Mouse (Mus musculus): ENCODE data around the gene Slc16a8. TPM values are rescaled to one million over a fixed set of nuclear protein-coding genes. Genes with fewer than 3 reads are reported as not detected.
"Not testable (repeated sequence)": the region's sequence is repeated elsewhere in the genome, so short reads cannot be mapped to it uniquely, and the experiment has no call there.

Gene Slc16a8
- total RNA-seq, 1 experiment from 2014 or later: not detected

DNA sequence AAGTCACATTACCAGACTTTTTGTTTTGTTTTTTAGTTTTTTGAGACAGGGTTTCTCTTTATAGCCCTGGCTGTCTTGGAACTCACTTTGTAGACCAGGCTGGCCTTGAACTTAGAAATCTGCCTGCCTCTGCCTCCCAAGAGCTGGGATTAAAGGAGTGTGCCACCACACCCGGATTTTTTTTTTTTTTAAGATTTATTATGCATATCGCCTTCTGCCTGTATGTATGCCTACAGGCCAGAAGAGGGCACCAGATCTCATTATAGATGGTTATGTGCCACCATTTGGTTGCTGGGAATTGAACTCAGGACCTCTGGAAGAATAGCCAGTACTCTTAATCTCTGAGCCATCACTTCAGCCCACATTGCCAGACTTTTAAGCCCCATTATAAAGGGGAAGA, 28.8 kb downstream of the Slc16a8 start:
- ATAC-seq (replicated peaks; ENCODE audit: low read depth, poor library complexity, severe bottlenecking): not testable (repeated sequence)

DNA sequence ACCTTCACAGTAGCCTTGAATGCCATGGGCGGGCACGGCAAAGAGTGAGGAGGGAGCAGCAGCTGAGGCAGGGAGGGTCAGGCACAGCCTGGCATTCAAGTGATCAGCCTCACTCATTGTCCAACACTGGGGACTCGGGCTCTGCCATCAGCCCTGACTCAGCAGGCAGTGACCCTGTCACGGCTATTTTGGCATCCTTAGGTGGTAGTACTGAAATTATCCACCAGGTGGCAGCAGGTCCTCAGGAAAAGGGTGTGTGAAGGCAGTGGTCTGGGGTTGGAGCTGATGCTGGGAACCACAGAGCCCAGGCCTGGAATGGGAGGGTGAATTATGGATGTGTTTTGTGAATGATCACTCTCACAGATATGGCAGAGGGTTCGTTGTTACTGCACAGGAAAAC, 29.9 kb downstream of the Slc16a8 start:
- peak; percentile 80 for ATAC-seq (replicated peaks; ENCODE audit: low read depth, poor library complexity, severe bottlenecking)

DNA sequence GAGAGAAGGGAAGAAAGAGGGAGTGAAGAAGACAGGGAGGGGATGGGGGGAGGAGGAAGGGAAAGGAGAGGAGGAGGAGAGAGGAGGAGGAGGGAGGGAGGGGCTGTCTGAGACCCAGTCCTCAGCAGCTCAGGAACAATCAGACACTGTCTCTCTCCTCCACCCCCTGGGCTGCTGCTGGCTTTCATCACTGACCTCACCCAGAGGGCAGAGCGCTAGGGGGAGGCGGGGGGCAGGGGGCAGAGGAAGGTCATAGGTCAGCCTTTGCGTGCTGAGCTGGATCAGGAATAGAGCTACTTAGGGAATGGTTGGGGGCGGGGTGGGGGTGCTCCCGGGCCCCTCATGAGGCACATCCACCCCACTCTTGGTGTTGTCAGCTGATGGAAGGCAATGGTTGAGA, 30.9 kb downstream of the Slc16a8 start:
- no peak for ATAC-seq (replicated peaks; ENCODE audit: low read depth, poor library complexity, severe bottlenecking)

DNA sequence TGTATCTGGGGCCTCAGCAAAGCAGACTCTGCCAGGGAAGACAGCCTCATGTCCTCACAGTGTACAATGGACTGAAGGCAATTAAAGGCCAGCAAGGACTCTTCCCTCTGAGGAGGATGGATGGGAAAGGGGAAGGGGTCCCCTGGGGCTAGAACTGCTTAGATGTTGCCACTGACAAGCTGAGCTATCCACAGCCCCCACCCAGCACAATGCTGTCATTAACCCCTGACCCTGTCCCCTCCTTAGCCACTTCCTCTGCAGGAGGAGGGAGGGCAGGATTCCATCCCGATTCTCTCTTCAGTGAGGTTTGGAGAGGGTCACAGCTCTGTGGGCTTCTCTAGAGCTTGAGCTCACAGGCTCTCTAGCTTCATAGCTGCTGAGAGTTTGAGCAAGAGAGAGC, 35.0 kb downstream of the Slc16a8 start:
- no peak for ATAC-seq (replicated peaks; ENCODE audit: low read depth, poor library complexity, severe bottlenecking)

DNA sequence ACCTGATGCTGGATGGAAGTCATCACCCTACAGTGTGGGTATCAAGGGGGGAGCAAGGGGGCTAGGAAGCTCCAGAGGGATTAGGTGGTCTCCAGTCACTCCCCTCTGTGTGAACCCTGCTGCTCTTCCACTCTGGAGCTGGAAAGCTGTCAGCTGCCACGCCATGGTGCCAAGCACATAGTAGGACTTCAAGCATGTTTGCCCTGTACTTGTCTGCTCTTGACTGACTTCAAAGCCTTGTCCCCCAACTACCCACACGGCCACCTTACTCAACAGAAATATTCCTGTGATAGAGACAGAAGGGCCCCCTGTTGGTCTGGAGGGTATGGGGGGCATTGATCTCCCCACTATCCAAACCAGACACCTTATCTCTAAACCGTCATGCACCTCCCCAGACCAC, 38.4 kb downstream of the Slc16a8 start:
- ATAC-seq (replicated peaks; ENCODE audit: low read depth, poor library complexity, severe bottlenecking): no peak

DNA sequence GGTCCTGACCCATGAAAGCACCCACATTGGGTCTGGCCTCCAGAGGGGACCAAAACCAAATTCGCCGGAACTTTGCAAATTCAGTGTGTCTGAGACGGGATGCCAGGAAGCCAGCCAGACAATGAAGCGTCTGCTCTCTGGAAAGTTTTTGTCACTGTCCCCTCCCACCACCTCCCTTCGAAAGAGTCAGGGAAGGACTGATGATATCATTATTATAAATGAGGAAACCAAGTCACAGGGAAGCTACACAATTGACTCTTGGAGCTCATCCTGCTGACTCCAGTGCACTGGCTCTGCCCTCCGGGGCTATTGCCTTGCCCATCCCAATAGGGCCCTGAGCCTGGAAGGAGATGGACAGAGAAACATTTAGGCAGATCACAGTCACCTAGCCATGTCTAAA, 41.0 kb downstream of the Slc16a8 start:
- ATAC-seq (replicated peaks; ENCODE audit: low read depth, poor library complexity, severe bottlenecking): no peak

DNA sequence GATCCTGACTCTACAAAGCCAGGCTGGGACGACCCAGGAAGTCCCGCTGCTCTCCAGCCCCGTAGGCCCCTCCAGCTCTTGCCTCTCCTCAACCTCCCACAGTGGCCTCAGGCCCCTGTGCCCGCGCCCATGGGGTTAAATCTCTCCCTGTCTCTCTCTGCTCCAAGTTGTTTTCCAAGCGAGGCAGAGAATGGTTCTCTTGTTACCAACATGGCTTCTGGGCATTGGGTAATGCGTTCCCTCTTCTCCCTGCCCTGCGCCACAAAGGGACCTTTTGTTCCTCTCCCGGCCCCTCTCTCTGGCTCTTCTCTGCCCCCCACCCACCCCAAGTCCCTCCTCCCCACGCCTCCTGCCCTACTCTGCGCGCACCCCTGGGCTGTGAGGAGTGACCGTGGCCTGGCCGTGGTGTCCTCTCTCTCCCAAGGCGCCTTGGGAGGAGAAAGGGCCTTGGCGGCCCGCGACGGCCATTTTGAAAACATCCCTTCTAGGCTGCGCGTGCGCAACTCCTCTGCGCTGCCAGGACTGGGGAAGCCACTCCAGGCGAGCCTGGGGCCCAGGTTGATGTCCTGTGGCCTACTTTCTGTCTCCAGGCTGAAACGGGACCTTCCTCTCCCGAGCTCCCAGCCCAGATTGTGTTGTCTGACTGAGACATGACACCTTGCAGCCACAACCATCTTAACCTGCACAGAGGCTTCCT, 41.7 kb downstream of the Slc16a8 start:
- no peak for ATAC-seq (replicated peaks; ENCODE audit: low read depth, poor library complexity, severe bottlenecking)

DNA sequence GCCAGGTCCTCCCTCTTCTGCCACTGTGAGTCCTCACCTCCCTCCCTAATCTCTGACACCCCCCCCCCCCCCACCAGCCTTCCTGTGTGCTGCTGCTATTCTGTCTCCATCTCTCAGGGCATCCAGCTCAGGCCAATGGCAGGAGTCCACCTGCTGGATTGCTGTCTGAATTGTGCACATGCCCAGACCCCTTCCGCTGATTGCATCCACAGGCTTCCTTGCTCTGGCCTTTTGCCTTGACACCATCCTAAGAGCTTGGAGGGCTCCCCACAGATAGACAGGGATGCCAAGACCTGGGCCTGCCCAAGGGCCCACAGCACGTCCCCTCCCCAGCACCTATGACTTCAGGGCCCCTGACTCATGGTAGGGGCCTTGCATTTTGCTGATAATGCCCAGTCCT, 44.2 kb downstream of the Slc16a8 start:
- no peak for ATAC-seq (replicated peaks; ENCODE audit: low read depth, poor library complexity, severe bottlenecking)

DNA sequence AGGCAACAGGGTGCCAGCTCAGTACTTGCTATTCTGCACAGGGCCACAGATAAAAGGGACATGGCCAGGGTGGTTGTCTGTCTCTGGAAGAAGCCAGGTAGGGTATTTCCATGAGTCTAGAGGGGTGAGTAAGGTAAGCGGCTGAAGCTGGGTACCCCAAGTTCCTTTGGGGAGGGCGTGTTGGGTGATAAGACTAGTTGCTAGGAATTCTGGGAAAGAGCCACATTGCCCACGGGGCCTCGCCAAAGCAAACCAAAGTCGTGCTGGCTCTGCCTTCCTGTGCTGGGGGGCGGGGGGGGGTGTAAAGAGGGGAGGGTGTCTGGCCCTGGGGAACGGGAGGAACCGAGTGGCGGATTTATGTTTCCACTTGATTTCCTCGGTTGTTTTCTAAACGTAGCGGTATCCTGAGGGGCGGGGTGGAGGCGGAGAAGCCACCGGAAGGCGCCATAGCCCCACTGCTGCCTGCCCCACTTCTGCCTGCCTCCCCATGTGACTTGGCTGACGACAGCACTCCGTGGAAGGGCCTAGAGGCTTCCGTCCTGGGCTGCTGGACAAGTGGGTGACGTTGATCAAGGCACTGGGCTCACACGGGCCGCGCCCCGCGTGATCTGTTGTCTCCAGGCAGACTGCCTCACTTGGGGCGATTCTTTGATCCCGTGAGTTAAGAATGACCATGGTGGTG, 45.7 kb downstream of the Slc16a8 start:
- peak; percentile 96 for ATAC-seq (replicated peaks; ENCODE audit: low read depth, poor library complexity, severe bottlenecking)

DNA sequence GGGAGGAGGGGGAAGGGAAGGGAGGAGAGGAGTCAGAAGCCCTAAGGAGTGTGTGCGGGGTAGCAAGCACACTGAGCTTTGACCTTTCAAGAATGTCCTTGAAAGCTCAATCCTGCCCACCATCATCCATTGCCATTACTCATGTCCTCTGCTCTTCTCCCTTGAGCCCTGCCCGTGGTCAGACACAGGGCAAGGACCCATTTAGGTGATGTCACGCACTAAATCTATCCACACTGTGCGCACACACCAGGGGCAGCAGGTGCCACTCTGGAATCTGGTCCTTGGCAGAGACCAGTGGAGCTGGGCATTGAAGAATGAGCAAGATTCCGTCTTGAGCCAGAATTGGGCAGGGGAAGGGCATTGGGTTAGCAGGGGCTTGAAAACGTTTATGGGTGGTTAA, 46.4 kb downstream of the Slc16a8 start:
- ATAC-seq (replicated peaks; ENCODE audit: low read depth, poor library complexity, severe bottlenecking): no peak

DNA sequence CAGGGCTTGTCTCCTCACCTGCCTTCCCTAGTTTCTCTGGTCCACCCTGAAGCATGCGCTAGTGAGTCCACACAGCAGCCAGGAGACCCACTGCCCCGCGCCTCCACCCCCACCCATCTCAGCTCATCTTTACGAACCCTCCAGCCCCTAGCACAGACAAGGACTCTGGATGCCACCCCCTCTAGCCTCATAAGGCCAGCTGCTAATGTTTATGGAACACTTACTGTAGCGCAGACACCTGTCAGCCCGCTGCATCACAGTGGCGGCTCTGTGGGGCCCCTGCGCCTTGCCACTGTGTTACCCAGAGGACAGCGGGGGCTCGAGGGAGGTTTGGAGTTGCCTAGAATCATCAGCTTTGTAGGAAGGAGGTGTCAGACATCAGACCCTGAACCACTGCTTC, 52.0 kb downstream of the Slc16a8 start:
- ATAC-seq (replicated peaks; ENCODE audit: low read depth, poor library complexity, severe bottlenecking): no peak

DNA sequence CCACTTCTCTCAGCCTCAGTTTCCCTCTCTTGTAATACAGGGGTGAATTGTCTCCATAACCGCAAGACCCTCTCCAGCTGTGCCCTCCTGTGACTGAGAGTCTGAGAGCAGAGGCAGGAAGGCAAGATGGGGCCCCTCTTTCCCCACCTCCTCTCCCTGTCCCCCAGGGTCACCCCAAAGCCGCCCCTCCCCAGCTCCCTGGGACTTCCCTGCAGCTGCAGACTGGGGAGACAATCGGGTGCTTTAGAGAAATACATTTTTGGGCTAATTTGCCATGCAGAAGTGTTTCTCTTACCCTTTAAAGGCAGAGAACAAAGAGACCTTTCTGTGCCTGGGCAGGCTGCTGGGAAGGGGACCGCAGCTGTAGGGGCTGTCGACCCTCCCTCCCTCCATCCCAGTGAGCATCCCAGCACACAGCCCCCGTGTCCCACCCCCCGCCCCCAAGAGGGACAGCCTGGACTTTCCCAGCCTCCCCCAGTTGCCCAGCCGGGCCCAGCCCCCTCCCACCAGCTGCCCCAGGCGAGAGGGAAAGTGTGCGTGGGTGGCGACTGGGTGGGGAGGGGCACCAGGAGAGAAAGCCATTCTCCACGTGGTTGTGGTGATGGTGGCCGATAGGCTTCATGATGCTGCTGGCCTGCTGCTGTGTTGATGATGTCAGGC, 52.9 kb downstream of the Slc16a8 start:
- no peak for ATAC-seq (replicated peaks; ENCODE audit: low read depth, poor library complexity, severe bottlenecking)

Other genes with a start within 250 kb of the Slc16a8 start
- gene H1f0, start 226.3 kb downstream of the Slc16a8 start, total RNA-seq (2017): 53.4 and 60.7 TPM in 2 replicates
- 1.4 and 3.5 TPM in 2 replicates for gene Galr3, start 212.9 kb downstream of the Slc16a8 start, total RNA-seq (2017)
- 12.0 and 18.3 TPM in 2 replicates for gene Ankrd54, start 191.9 kb downstream of the Slc16a8 start, total RNA-seq (2017)
- 227 and 237 TPM in 2 replicates for gene Eif3l, start 179.6 kb downstream of the Slc16a8 start, total RNA-seq (2017)
- gene Micall1, start 145.9 kb downstream of the Slc16a8 start, total RNA-seq (2017): 2.3 and 2.5 TPM in 2 replicates
- 72.3 and 128 TPM in 2 replicates for gene Polr2f, start 113.8 kb downstream of the Slc16a8 start, total RNA-seq (2017)
- 0.14 TPM in 1 of 2 replicates, not detected in the other for gene 1700088E04Rik, start 113.5 kb downstream of the Slc16a8 start, total RNA-seq (2017)
- not detected in 2 replicates for gene Sox10, start 89.5 kb downstream of the Slc16a8 start, total RNA-seq (2017)
- 11.3 and 13.0 TPM in 2 replicates for gene Pick1, start 25.6 kb downstream of the Slc16a8 start, total RNA-seq (2017)
- not detected in 2 replicates for gene Gm49486, start 25.4 kb downstream of the Slc16a8 start, total RNA-seq (2017)
- not detected in 2 replicates for gene Baiap2l2, start 30.8 kb upstream of the Slc16a8 start, total RNA-seq (2017)
- gene Pla2g6, start 73.6 kb upstream of the Slc16a8 start, total RNA-seq (2017): 7.8 and 16.9 TPM in 2 replicates
- gene Maff, start 91.9 kb upstream of the Slc16a8 start, total RNA-seq (2017): 5.8 and 11.7 TPM in 2 replicates
- 3.4 and 4.2 TPM in 2 replicates for gene Tmem184b, start 148.8 kb upstream of the Slc16a8 start, total RNA-seq (2017)
- 40.3 and 46.5 TPM in 2 replicates for gene Csnk1e, start 200.8 kb upstream of the Slc16a8 start, total RNA-seq (2017)

All from common myeloid progenitor, adult 5-6 weeks (primary cell).